Mouse (Mus musculus): ENCODE measurements around the gene Atg4d. TPM values are rescaled to one million over a fixed set of nuclear protein-coding genes. Genes with fewer than 3 reads are reported as not detected.
A peak's percentile ranks its signal among the peaks of the same experiment; 100 is the strongest.
"Not testable (repeated sequence)": the region's sequence is repeated elsewhere in the genome, so short reads cannot be mapped to it uniquely, and the experiment has no call there.

Atg4d gene
- 45.5 and 48.2 TPM in 2 replicates for polyA plus RNA-seq (2014; fragmentation: Nextera tagmentation; extraction: Ambion mirVana)

DNA sequence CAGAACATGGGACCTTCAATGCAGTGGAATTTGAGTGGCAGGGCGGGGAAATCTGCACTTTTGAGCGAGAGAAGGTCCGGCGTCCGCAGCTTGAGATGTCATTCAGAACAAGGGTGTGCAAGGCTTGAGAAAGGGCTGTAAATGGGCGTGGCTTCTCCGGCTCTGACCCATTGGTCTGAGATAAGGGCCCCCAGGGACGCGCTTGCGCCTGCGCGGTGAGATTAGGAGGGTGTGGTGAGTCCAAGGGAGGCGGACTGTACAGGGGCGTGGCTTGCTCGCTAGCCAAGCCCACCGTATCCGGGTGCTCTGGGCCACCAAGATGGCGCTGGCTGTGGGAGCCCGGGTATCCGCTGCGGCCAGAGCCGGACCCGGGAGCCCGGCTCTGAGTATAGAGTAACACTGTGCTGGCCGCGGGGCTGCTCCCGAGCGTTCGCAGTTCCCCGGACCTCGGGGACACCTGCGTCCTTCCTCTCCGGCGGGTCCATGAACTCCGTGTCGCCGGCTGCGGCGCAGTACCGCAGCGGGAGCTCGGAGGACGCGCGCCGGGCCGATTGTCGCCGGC, at the start of gene Atg4d:
Gene Atg4d (plus strand): TSS at position 294 of the 562 bp plus-strand sequence.
- H3K27ac ChIP-seq (ENCODE audit: low read depth, low read length): peak within 1 kb of the TSS; percentile 81
- H3K36me3 ChIP-seq (ENCODE audit: control insufficient read depth, insufficient read depth, low read length): peaks cover 12% of the 10 kb centered on the region
- no peaks in the 10 kb centered on the region for H3K9me3 ChIP-seq (replicated peaks; ENCODE audit: control insufficient read depth, low read length)
- H3K4me3 ChIP-seq (ENCODE audit: low read depth, low read length): peak within 1 kb of the TSS; percentile 94
- ATAC-seq (replicated peaks; ENCODE audit: insufficient number of reproducible peaks, low FRiP score, low TSS enrichment): peak; percentile 98
- no peaks in the 10 kb centered on the region for H3K27me3 ChIP-seq (ENCODE audit: control insufficient read depth, insufficient read depth, low read length)
- peak within 1 kb of the TSS; percentile 92 for H3K9ac ChIP-seq (ENCODE audit: low read depth, low read length)
- H3K4me1 ChIP-seq (ENCODE audit: control insufficient read depth, insufficient read depth, low read length): peaks cover 18% of the 10 kb centered on the region
- under 1% methylated on average over 49 of the region's 49 CpGs for WGBS (ENCODE audit: insufficient replicate concordance)
- peak within 1 kb of the TSS; percentile 89 for H3K4me2 ChIP-seq

DNA sequence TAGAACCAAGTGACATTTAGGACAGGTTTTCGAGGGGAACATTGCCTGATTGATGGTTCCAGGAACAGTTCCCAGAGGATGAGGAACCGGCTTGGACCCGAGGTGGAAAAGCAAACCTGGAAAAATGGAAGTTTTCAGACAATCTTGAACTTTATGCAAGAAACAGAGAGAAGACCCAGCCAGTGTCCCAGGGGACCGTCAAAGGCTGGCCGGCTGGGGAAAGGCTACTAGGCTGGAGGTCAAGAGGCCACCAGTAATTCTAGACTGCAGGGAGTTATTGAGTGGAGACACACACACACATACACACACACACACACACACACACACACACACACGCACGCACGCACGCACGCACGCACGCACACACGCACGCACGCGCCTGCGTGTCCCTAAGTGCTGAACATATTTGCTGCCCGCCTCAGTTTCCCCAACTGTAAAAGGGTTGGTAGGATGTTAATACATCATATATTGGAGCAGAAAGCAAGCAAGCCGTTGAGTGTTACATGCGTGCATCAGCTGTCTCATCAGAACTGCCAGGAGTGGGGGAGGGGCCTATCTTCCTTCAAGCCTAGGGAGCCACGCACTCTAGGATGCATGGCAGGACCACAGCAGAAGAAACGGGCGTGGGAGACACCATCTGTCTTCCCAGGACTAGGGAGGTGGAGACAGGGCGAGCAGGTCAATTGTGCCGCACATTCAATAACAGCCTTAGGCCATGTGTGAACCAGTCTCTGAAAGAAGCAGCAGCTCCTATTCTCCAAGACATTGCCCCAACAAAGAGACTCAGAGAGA, 48.8 kb upstream of the Atg4d start:
- no peaks in the 10 kb centered on the region for H3K27me3 ChIP-seq (ENCODE audit: control insufficient read depth, insufficient read depth, low read length)
- H3K27ac ChIP-seq (ENCODE audit: low read depth, low read length): no peak overlapping the region
- H3K9ac ChIP-seq (ENCODE audit: low read depth, low read length): no peak overlapping the region
- no peaks in the 10 kb centered on the region for H3K9me3 ChIP-seq (replicated peaks; ENCODE audit: control insufficient read depth, low read length)
- no peak overlapping the region for H3K4me3 ChIP-seq (ENCODE audit: low read depth, low read length)
- no peaks in the 10 kb centered on the region for H3K36me3 ChIP-seq (ENCODE audit: control insufficient read depth, insufficient read depth, low read length)
- WGBS (ENCODE audit: insufficient replicate concordance): 70% methylated on average over 25 of the region's 25 CpGs
- H3K4me1 ChIP-seq (ENCODE audit: control insufficient read depth, insufficient read depth, low read length): peaks cover 4% of the 10 kb centered on the region
- ATAC-seq (replicated peaks; ENCODE audit: insufficient number of reproducible peaks, low FRiP score, low TSS enrichment): no peak
- no peak overlapping the region for H3K4me2 ChIP-seq

DNA sequence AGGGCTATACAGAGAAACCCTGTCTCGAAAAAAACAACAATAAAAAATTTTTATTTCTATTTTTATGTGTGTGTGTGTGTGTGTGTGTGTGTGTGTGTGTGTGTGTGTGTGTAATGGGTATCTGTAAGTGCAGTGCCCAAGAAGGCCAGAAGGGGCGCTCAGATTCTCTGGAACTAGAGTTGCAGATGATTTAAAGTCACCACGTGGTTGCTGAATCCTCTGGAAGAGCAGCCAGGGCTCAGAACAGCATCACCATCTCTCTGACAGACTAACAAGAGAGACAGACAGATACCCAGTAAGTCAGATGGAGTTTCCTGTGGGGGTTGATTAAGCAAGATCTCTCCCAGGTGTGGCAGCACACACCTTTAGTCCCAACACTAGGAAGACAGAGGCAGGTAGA, 45.3 kb upstream of the Atg4d start:
- Histone ChIP-seq H3K4me3 (ENCODE audit: low read depth, low read length) (no peak overlapping the region), H3K36me3 (ENCODE audit: control insufficient read depth, insufficient read depth, low read length) (no peaks in the 10 kb centered on the region), H3K27ac (ENCODE audit: low read depth, low read length) (no peak overlapping the region), H3K9ac (ENCODE audit: low read depth, low read length) (no peak overlapping the region), H3K27me3 (ENCODE audit: control insufficient read depth, insufficient read depth, low read length) (no peaks in the 10 kb centered on the region), H3K9me3 (replicated peaks; ENCODE audit: control insufficient read depth, low read length) (no peaks in the 10 kb centered on the region; the same call in 1 of the 2 replicates), H3K4me2 (no peak overlapping the region), H3K4me1 (ENCODE audit: control insufficient read depth, insufficient read depth, low read length) (peaks cover 6% of the 10 kb centered on the region)
- 57% methylated on average over 3 of the region's 3 CpGs for WGBS (ENCODE audit: insufficient replicate concordance)
- no peak for ATAC-seq (replicated peaks; ENCODE audit: insufficient number of reproducible peaks, low FRiP score, low TSS enrichment)

DNA sequence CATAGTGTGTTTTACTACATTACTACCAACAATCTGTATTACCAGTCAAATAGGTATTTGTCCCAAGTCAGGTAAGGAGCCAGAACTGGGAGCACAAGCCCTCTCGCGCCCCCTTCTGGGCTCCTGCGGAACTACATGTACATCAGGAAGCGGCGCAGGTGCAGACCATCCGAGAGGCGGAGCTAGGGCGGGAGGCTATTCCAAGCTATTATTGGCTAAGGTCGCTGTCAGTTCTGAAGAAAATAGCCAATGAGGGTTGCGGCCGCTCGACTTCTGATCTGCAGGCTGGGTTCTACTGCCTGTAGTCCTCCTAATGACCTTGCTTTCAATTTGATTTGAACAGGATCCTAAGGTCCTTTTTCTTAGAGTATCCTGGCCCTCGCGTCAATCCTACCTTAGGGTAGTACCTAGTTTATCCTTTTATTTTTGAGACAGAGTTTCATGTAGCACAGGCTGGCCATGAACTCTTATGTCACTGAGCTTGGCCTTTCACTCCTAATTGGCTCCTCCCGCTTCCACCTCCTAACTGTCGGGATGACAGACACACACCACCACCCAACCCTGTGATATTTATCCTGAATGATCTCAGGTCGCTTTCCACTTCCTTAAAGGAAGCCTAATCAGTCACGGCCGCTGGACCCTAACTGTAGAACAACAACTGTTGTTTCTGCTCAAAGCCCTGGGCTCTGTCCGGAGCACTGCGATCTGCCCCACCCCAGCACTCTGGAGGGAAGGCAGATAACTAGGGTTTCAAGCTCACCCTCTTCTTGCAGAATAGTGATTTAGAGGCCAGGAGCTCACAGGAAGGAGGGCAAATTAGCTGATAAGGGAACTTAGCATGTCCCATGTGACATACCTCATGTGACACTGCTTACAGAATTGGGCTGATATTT, 44.4 kb upstream of the Atg4d start:
- peak overlapping the region; percentile 54; the same call in 1 of the 2 replicates for H3K9ac ChIP-seq (ENCODE audit: low read depth, low read length)
- peak overlapping the region; percentile 74 for H3K27ac ChIP-seq (ENCODE audit: low read depth, low read length)
- H3K27me3 ChIP-seq (ENCODE audit: control insufficient read depth, insufficient read depth, low read length): no peaks in the 10 kb centered on the region
- no peaks in the 10 kb centered on the region for H3K36me3 ChIP-seq (ENCODE audit: control insufficient read depth, insufficient read depth, low read length)
- peak overlapping the region; percentile 62 for H3K4me2 ChIP-seq
- peaks cover 10% of the 10 kb centered on the region for H3K4me1 ChIP-seq (ENCODE audit: control insufficient read depth, insufficient read depth, low read length)
- peak overlapping the region; percentile 24 for H3K4me3 ChIP-seq (ENCODE audit: low read depth, low read length)
- peak; percentile 84 for ATAC-seq (replicated peaks; ENCODE audit: insufficient number of reproducible peaks, low FRiP score, low TSS enrichment)
- H3K9me3 ChIP-seq (replicated peaks; ENCODE audit: control insufficient read depth, low read length): no peaks in the 10 kb centered on the region; the same call in 1 of the 2 replicates
- 8% methylated on average over 21 of the region's 21 CpGs for WGBS (ENCODE audit: insufficient replicate concordance)

DNA sequence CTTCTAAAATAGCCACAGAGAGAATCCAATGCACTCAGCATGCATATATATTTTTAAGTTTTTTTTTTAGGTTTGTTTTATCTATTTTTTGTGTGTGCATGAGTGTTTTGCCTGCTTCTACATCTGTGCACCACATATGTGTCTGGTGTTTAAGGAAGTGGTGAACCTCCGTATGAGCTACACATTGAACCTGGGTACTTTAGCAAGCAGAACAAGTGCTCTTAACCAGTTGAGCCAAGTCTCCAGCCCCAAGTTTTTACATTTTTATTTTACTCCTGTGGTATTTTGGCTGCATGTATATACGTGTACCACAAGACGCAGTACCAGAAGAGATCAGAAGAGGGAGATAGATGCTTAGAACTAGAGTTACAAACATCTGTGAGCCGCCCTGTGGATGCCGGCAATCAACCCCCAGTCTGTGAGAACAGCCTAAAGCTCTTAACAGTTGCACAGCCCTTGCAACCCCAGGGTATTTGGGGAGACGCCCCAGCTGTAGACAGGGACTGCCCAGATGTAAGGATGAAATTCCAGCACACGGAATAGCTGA, 43.6 kb upstream of the Atg4d start:
- H3K4me3 ChIP-seq (ENCODE audit: low read depth, low read length): no peak overlapping the region
- H3K9me3 ChIP-seq (replicated peaks; ENCODE audit: control insufficient read depth, low read length): no peaks in the 10 kb centered on the region; the same call in 1 of the 2 replicates
- 0 out of 2 replicates have a peak, but pooled peaks have one; percentile 18 for ATAC-seq (replicated peaks; ENCODE audit: insufficient number of reproducible peaks, low FRiP score, low TSS enrichment)
- peaks cover 10% of the 10 kb centered on the region for H3K4me1 ChIP-seq (ENCODE audit: control insufficient read depth, insufficient read depth, low read length)
- H3K36me3 ChIP-seq (ENCODE audit: control insufficient read depth, insufficient read depth, low read length): no peaks in the 10 kb centered on the region
- H3K9ac ChIP-seq (ENCODE audit: low read depth, low read length): no peak overlapping the region
- peak overlapping the region; percentile 62 for H3K4me2 ChIP-seq
- H3K27me3 ChIP-seq (ENCODE audit: control insufficient read depth, insufficient read depth, low read length): no peaks in the 10 kb centered on the region
- WGBS (ENCODE audit: insufficient replicate concordance): 18% methylated on average over 7 of the region's 7 CpGs
- peak overlapping the region; percentile 74; the same call in 1 of the 2 replicates for H3K27ac ChIP-seq (ENCODE audit: low read depth, low read length)

DNA sequence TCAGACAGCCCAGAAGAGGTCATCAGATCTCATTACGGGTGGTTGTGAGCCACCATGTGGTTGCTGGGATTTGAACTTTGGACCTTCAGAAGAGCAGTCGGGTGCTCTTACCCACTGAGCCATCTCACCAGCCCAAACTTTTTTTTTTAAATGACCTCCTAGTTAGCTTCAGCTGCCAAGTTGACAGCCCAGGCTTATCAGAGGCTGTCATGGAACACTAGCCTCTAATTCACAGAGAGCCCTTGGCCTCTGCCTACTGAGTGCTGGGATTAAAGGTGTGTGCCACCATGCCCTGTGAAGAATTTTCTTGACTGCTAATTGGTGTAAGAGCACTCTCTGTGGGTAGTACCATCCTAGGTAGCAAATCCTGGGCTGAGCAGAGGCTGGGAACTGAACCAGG, 41.6 kb upstream of the Atg4d start:
- H3K36me3 ChIP-seq (ENCODE audit: control insufficient read depth, insufficient read depth, low read length); H3K27ac ChIP-seq (ENCODE audit: low read depth, low read length); H3K9ac ChIP-seq (ENCODE audit: low read depth, low read length); H3K27me3 ChIP-seq (ENCODE audit: control insufficient read depth, insufficient read depth, low read length); ATAC-seq (replicated peaks; ENCODE audit: insufficient number of reproducible peaks, low FRiP score, low TSS enrichment); H3K9me3 ChIP-seq (replicated peaks; ENCODE audit: control insufficient read depth, low read length); H3K4me2 ChIP-seq; H3K4me3 ChIP-seq (ENCODE audit: low read depth, low read length): not testable (repeated sequence)
- 88% methylated on average over 1 of the region's 2 CpGs for WGBS (ENCODE audit: insufficient replicate concordance)
- H3K4me1 ChIP-seq (ENCODE audit: control insufficient read depth, insufficient read depth, low read length): peaks cover 18% of the 10 kb centered on the region

DNA sequence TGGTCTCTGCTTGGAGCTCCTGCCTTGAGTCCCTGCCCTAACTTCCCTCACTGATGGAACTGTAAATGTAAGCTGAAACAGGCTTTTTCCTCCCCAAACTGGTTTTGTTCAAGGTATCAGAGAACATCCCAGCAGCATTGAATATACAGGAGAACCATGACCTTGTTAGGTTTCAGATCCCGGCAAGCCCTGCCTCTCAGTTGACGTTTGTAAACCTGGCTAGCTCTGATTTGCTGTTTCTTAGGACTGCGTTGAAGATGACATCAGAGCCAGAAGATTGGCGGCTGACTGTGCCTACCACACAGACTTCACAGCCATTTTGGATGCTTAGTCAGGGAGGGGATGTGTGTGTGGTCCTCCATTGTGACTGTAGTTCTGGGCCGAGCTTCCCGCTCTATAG, 41.2 kb upstream of the Atg4d start:
- Histone ChIP-seq H3K4me3 (ENCODE audit: low read depth, low read length) (no peak overlapping the region), H3K36me3 (ENCODE audit: control insufficient read depth, insufficient read depth, low read length) (no peaks in the 10 kb centered on the region), H3K27ac (ENCODE audit: low read depth, low read length) (no peak overlapping the region), H3K9ac (ENCODE audit: low read depth, low read length) (no peak overlapping the region), H3K9me3 (replicated peaks; ENCODE audit: control insufficient read depth, low read length) (no peaks in the 10 kb centered on the region; the same call in 1 of the 2 replicates), H3K27me3 (ENCODE audit: control insufficient read depth, insufficient read depth, low read length) (no peaks in the 10 kb centered on the region), H3K4me2 (no peak overlapping the region), H3K4me1 (ENCODE audit: control insufficient read depth, insufficient read depth, low read length) (peaks cover 18% of the 10 kb centered on the region)
- no peak for ATAC-seq (replicated peaks; ENCODE audit: insufficient number of reproducible peaks, low FRiP score, low TSS enrichment)
- 84% methylated on average over 6 of the region's 6 CpGs for WGBS (ENCODE audit: insufficient replicate concordance)
